Mouse (Mus musculus): ENCODE measurements around the gene Herc3. TPM values are rescaled to one million over a fixed set of nuclear protein-coding genes. Genes with fewer than 3 reads are reported as not detected.

The Herc3 gene
- polyA plus RNA-seq, 1 experiment from 2014 or later, result 38.0 TPM

Other genes with a start within 250 kb of the Herc3 start
- gene Abcg2, start 246.9 kb upstream of the Herc3 start, polyA plus RNA-seq (2015; fragmentation: Nextera tagmentation; extraction: Ambion mirVana), result 35.8 and 45.3 TPM in 2 replicates
- 485 and 560 TPM in 2 replicates for gene Nap1l5, start 75.6 kb downstream of the Herc3 start, polyA plus RNA-seq (2015; fragmentation: Nextera tagmentation; extraction: Ambion mirVana)
- 13.7 and 16.3 TPM in 2 replicates for gene Fam13a, start 193.1 kb downstream of the Herc3 start, polyA plus RNA-seq (2015; fragmentation: Nextera tagmentation; extraction: Ambion mirVana)